Mouse (Mus musculus) gastrocnemius, postnatal 4 days (tissue): ENCODE results near the gene Dkk2. TPM values are rescaled to one million over a fixed set of nuclear protein-coding genes. Genes with fewer than 3 reads are reported as not detected.

ENCODE experiments used
- DNase-seq, 2 experiments: peaks; one replicate each; pipeline ENCODE4 v3.0.0; 2021 to 2022; ENCODE audit warnings: low spot score in 2 of 2, mixed read lengths in 2 of 2
- total RNA-seq, 2 experiments: library from RNA; stranded (reverse); gene quantifications; 2 replicates each; pipeline ENCODE4 v1.2.3; 2021

Gene Dkk2
- total RNA-seq, 2 experiments from 2014 or later = 19.7 to 22.5 TPM

DNA sequence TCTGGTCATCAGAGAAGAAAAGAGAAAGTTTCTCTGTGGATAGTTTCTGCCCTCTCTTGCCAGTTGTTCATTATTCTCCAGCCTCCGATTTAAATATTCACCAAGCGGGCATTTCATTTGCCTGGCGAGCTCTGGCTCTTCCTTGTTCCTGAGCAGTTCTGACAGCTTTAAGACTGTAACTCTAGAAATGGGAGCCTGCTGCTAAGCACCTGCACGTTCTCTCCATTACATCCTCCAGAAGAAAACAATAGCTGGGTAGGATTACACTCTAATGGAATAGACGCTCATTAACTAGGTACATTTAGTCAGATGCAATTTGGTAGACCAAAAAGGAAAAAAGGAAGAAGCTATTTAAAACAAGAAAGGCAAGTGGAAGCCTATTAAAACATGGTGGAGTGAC lies 36.3 kb downstream of the Dkk2 start:
- no peak for DNase-seq

DNA sequence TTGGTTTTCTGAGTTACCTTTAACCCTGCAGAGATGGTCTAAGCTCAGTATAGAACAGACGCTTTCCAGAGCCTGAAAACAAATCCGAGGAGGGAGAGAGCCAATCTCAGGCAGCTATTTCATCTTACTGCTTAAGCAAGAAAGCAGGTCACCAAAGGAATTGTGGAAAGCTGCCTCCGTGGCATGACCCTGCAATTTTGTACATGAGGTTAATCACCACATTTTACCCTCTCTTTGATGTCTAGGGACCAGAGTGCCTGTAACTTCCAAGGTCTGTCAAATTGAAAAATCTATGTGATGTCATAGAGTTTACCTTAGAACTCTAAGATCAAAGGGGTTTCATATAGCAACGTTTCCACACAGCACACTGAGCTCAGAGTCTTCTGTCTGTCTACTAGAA lies 37.5 kb downstream of the Dkk2 start:
- no peak for DNase-seq

DNA sequence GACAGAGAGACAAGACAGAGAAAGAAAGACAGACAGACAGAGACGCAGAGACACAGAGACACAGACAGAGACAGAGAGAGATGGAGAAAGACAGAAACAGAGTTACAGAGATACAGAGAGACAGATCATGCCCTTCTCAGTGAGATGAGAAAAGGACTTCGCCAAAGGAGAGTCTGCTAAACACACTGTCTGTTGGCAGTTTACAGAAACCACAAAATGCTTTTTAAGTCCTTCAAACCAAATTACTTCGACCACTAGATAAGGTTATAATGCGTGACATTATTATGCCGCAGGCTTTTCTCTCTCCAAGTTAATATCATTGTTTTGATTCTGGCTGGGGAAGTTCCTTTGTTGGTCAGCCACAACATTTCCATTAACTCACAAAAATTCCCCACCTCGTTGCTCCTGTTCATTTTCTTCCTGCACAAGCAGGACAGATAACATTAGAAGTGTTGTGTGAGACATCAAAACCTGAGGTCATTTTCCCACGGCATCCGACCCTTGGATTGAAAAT lies 40.2 kb downstream of the Dkk2 start:
- no peak for DNase-seq

DNA sequence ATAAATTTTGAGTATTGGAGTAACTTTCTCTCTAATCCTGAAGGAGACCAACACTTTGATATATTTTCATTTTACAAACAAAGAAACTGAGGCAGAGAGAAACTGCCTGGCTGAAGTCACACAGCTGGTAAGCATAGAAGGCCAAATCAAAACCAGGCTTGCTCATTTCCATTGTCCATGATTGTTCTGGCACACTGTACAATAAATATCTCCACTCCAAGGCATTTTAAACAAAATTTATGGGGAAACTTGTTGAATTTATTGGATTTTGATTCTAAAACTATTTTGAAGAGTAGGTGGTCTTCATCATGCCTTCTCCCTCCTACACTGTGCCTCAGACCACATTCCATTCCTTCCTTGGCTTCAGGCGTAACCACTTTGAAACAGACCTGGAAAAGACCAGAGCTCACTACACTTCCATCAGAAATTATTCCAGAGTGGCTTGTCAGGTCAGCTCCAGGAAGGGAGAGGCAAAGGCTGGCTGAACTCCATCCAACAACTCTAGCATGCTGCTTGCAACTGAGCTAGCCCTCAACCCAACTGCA lies 44.7 kb downstream of the Dkk2 start:
- no peak for DNase-seq

DNA sequence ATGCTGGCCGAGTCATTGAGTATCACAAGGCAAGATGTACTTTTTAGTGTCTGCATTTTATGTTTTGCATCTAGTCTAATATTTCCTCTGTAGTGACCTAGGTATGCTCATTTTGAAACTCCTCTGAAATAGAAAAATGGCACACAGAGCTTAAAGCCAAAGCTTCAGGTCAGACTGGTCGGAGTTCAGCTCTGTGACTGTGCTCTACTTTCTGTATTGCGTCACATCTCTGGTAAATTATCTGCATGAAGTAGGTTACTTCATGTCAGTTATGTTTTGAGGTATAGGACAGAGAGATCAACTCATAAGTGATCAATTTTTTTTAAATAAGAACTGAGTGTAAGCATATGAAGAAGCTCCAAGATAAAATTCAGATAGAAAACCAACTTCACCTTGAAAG lies 45.7 kb downstream of the Dkk2 start:
- no peak for DNase-seq

DNA sequence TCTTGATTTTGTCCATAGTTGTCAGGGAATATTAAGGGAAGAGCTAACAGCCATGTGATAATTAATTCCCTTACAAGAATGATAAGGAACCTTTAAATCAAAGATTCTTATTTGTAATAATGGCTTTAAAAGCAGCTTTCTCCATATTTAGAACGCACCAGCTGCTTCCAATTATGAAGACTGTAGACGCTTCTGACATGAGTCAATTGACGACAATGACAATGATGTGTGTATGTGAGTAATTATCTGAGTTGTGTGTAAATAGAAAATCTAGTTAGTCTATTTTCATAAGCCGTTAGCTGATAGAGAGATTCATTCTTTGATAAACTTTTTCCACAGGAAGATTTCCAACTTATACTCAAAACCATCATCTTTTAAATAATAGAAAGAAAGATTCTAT lies 46.8 kb downstream of the Dkk2 start:
- DNase-seq = no peak

DNA sequence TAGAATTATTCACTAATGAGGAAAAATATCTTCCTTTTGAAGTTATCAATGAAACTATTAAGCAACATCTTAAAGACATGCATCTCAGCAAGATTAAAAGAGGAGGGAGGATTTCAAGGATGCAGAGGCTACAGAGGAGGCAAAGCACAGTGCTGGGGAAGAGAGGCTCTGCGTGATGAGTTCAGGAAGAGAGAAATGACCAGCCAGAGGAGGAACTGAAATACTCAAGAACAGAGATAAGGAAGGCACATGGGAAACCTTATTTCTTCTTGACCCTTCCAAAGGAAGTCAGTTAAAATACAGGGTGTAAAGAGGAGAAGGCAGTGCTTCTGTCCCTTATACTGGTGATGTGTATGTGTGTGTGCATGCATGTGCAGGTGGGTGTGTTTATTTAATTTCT lies 49.4 kb downstream of the Dkk2 start:
- no peak for DNase-seq

DNA sequence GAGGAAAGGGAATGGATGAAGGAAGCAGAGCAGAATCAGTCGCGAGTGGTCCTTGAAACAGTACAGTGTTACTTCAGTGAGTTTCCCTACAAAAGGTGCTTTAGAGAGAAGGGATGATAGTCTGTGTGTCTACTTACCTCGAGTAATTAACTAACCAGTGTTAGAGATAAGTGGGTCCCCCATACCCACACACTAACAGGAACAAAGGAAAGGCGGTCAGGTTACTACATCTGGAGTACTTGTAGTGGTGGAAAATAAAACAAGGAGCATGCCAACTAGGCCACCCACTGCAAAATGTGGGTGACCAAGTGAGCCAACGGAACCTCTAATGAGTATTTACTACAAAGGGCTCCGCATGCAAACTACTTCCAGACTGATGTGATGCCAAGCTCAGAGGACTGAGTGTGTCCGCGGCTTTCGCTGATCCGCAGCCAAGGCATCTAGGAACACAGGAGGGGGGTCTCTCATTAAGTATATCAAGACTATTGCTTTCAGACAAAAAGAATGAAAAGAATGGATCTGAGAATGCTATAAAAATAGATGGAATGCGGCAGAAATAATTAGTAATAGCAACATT lies 52.8 kb downstream of the Dkk2 start:
- DNase-seq = no peak

DNA sequence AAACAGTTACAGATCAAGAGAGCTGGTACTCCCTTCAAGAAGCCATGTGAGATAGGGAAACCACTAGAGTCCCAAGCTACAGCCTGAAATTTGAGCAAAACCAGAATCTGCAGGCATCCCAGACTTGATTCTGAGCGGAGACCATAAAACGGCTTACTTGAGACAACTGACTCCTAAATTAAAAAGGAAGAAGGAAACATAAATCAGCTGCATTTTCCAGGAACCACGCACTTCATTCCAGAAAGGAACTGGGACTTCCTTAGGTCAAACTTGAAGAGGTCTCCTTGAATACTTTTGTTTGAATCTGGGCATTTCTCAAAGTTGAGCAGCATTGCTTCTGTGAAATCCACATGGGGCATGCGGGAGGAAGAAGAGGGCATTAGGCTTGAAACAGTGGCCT lies 55.9 kb downstream of the Dkk2 start:
- DNase-seq = no peak

DNA sequence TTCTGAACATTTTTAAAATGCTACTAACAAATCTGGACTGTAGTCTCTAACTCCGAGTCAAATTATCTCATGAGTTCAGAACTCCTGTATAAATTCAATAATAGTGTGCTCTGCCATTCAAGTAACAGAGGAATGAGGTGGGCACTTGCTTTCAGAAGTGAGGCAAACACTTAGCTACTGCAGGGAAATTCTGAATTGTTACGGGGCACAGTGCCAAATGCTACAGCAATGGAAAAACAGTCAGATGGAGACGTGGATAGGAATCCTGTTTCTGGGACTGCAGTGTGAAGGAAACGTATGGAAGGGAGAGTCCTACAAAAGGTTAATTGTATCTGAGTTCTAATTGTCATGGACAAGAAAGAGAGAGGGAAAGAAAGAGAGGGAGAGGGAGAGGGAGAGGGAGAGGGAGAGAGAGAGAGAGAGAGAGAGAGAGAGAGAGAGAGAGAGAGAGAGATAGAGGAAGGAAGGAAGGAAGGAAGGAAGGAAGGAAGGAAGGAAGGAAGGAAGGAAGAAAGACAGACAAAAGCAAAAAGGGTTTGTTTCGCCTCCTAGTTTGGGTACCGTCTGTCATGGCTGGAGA lies 64.4 kb downstream of the Dkk2 start:
- DNase-seq = no peak

DNA sequence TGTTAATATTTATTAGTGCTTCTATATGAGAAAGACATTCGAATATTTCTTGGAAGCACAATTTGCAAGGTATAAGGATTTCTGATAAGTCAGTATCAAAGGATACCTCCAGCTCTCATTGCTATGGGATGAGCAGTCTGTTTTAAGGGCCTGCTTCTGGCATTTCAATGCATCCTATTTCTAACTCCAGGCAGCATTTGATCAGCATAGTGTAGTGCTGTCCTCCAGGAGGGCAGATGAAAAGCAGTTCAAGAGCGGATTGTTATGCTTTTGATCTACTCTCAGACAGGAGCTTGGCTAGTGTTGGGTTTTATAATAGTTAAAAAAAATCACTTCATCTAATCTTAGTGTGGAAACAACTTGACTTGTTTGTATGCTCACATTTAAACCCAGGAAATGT lies 73.7 kb downstream of the Dkk2 start:
- no peak for DNase-seq

DNA sequence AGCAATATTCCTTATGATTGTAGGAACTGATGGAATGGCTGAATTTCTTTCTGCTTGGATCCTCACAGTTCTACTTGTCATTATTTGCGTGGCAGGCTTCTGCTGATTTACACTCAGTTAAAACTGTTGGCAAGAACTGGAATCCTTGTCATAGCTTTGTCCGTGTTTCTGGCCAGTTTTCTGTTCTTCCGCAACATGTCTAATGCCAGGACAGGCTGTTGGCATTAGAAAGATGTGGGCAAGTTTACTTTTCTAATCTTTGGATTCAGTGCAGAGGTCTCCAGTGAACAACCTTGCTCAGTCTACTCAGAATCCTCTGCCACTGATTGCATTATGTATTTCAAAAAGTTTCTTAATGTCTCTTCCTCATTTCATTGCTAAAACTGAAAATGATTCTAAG lies 83.8 kb downstream of the Dkk2 start:
- DNase-seq = no peak

DNA sequence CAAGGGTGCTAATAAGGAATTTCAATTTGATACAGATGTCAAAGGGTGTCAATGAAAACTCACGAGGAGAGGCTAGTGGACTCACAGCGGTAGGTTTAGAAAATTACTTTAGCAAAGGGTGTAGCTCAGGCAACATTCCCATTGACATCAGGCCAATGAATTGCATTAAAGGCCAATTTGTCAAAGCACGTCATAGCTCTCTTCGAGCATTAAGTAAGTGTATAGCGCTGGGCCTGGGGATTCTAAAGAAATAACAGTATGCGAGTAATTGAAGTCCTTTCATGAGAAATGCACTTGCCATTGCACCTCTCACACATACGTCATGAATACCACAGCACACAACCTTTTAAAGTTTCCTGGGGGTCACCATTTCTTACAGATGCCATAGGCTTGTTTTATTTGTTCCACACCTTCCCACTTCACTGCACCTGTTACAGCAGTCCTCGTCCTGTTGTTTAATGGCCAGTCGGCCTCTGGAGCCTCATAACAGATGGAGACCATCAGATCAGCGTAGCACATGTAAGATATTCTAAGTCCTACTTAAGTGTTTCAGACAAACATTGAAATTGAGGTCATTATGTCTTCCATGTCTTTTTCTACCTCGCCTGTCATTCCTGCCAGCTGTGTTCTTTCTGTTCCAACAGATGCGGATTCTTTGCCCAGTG lies 101.9 kb downstream of the Dkk2 start:
- no peak for DNase-seq

DNA sequence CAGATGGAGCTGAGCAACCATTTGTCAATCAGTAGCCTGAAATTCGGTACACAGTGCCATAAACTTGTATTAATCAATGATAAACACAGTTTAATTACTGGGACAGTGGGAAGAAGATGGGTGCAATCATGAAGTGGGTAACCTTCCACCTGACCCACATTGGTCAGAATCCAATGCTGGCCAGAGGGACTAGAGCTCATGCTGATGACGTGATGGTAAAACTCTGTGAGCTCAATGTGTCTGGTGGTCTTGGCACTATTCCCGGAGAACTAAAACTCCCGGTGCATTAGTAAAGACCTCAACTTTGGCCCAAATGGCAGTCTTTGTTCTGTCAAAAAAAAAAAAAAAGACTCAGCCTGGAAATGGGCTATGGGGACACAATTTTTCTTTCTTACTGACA lies 116.9 kb downstream of the Dkk2 start:
- no peak for DNase-seq

DNA sequence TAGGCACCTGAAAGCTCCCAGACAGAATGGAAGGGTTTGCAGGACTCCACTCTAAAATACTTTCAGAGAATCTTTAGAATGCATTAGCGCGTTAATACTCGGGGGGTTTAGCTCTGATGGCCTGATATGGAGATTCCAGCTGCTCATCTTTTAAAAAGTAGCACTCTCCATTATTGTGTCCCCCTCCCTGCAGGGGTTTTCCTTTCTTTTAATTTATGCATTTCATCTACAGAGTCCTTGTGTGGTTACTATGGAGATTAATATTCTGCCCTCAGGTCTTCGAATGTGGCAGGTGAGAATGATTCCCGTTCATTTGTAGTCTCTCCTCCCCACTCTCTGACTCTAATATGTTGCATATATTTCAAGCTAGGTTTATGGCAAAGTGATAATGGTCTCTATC lies 117.6 kb downstream of the Dkk2 start:
- no peak for DNase-seq

DNA sequence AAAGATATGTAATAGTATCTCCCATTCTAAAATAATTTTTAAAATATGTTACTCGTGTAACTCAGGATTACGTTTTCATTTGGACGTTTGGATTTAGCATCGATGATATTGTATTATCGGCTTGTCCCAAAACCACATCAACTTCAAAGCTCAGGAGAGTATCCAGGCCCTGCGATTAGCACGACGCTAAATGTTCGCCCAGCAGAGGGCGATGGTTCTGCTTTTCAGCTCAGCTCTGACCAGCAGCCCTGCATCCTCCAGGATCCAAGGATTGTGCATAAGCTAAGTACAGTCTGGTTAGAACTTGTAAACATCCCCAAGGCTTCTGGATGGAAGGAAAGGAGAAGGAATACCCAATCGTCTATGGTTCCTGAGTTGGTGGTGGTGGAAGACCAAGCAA lies 122.4 kb downstream of the Dkk2 start:
- peak; percentile 46 to 70 for DNase-seq

DNA sequence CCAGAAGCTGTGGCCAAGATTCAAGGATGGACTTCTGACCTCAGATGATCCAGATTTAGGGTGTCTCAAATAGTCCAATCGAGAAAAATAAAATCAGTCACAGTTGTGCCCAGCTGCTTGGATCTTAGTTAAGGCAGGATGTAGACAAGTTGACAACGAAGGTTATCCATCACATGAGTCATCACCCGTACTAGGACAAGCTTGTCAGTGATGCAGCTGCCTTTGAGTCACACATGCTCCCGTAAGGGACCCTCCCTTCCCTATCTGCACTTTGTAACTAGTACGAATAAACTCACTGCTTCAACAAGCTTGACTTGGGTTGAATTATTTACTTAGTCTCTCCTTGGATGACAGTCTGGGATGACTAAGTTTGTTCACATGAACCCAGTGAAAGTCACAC lies 126.2 kb downstream of the Dkk2 start:
- DNase-seq = no peak

DNA sequence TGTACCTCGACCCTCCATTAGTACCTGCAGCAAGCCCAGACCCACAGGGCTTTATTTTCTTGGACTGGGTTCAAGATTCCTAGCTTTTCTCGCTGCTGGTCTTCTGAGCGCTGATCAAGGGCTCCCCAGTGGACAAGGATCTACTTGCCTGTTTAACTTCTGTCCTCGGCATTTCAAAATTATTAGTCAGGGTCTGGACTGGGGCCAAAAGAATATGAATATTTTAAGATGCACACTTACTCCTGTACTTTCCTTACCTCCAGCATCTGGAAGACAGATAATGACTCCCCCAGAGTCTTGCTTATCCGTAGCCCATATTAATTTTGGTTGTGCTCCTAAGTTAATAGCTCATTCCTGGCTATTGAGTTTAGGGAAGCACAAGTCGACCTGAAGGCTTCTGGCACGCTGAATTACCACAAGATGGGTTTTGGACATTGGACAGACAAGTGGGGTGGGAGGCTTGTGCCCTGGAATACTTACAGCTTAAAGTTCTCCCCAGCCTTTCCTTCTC lies 134.9 kb downstream of the Dkk2 start:
- DNase-seq = no peak

DNA sequence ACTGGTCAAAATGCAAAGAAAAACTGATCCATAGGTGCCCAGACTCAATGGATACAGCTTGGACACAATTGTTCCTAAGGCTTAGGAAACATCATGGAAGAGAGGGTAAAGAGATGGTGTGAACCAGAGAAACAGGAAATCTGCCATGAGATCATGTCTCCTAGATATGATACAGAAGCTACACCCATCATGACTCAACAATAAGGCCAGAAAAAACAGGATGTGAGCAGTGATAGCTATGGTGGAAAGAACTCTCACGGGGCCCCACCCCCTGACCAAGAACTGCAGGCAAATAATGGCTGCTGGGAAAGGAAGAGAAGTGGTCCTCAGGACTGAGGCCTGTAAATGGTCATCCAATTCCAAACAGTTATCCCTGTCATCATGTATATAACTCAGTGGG lies 142.5 kb downstream of the Dkk2 start:
- DNase-seq = no peak
